20 mouse cellular contexts compared by ENCODE assay signal in genomic region chr9:64798859-64799258, GRCm38 (mm10). TPM values are rescaled to one million over a fixed set of nuclear protein-coding genes. Genes with fewer than 3 reads are reported as not detected.
DNase-seq lines count a peak whose midpoint lies in the region; ATAC-seq lines count a peak whose summit lies in the region.
"Had no signal": no experiment of that assay in that cellular context is flagged by ENCODE, and none has a peak within 500 bp of the region (broad histone marks: within the 10 kb centered on the region; RNA-seq: fewer than 3 reads in every experiment).

No protein-coding gene starts in this region.

- no peaks in the 10 kb centered on the region for H3K36me3 ChIP-seq in liver, embryonic 12.5 days
- no peaks in the 10 kb centered on the region for H3K36me3 ChIP-seq in liver, embryonic 11.5 days (ENCODE audit: control insufficient read depth, insufficient read depth, low read length)
- H3K36me3 ChIP-seq in forebrain, embryonic 16.5 days (ENCODE audit: control insufficient read depth, insufficient read depth), result no peaks in the 10 kb centered on the region
- H3K36me3 ChIP-seq: embryonic facial prominence, embryonic 13.5 days; forebrain, embryonic 12.5 days; heart, embryonic 15.5 days; hindbrain, embryonic 13.5 days had no signal

- H3K9ac ChIP-seq in liver, embryonic 12.5 days, result no peak overlapping the region
- no peak overlapping the region for H3K9ac ChIP-seq in liver, embryonic 11.5 days (ENCODE audit: low read depth, low read length)
- no peak overlapping the region for H3K9ac ChIP-seq in forebrain, embryonic 16.5 days (replicated peaks; ENCODE audit: low read depth, low read length)
- H3K9ac ChIP-seq: embryonic facial prominence, embryonic 13.5 days; forebrain, embryonic 12.5 days; forebrain, postnatal 0 days; heart, embryonic 15.5 days; hindbrain, embryonic 13.5 days had no signal

- WGBS in liver, embryonic 12.5 days (ENCODE audit: insufficient replicate concordance), result 68% methylated on average over 2 of the region's 2 CpGs
- WGBS in liver, embryonic 11.5 days, result 67% methylated on average over 2 of the region's 2 CpGs
- 85% methylated on average over 1 of the region's 2 CpGs for WGBS in forebrain, embryonic 16.5 days

- H3K4me2 ChIP-seq in liver, embryonic 12.5 days, result no peak overlapping the region
- no peak overlapping the region for H3K4me2 ChIP-seq in liver, embryonic 11.5 days
- H3K4me2 ChIP-seq in forebrain, embryonic 16.5 days (ENCODE audit: low read length), result no peak overlapping the region
- H3K4me2 ChIP-seq: embryonic facial prominence, embryonic 13.5 days; forebrain, embryonic 12.5 days; heart, embryonic 11.5 days; heart, embryonic 15.5 days; hindbrain, embryonic 13.5 days had no signal

- H3K9me3 ChIP-seq in liver, embryonic 12.5 days (replicated peaks), result no peaks in the 10 kb centered on the region
- no peaks in the 10 kb centered on the region for H3K9me3 ChIP-seq in liver, embryonic 11.5 days (ENCODE audit: control insufficient read depth, low read length)
- no peaks in the 10 kb centered on the region for H3K9me3 ChIP-seq in forebrain, embryonic 16.5 days (ENCODE audit: control insufficient read depth, low read length)
- H3K9me3 ChIP-seq: forebrain, embryonic 12.5 days; heart, embryonic 15.5 days; hindbrain, embryonic 13.5 days had no signal

- peaks cover 30% of the 10 kb centered on the region for H3K4me1 ChIP-seq in liver, embryonic 12.5 days
- H3K4me1 ChIP-seq in liver, embryonic 11.5 days (replicated peaks; ENCODE audit: control insufficient read depth, insufficient read depth, low read length), result peaks cover 8% of the 10 kb centered on the region
- no peaks in the 10 kb centered on the region for H3K4me1 ChIP-seq in forebrain, embryonic 16.5 days (replicated peaks; ENCODE audit: control insufficient read depth, insufficient read depth, low read length)
- H3K4me1 ChIP-seq: forebrain, embryonic 12.5 days; heart, embryonic 15.5 days; hindbrain, embryonic 13.5 days had no signal

- ATAC-seq in liver, embryonic 12.5 days, result no peak
- ATAC-seq in liver, embryonic 11.5 days (replicated peaks; ENCODE audit: low FRiP score), result no peak
- peak; percentile 62 for ATAC-seq in neutrophil, adult 5-6 weeks (ENCODE audit: extremely low read depth, insufficient number of reproducible peaks, low FRiP score, poor library complexity, severe bottlenecking)
- no peak for ATAC-seq in forebrain, embryonic 16.5 days
- ATAC-seq: forebrain, postnatal 0 days had no signal

- H3K27me3 ChIP-seq in liver, embryonic 12.5 days (replicated peaks), result no peaks in the 10 kb centered on the region
- H3K27me3 ChIP-seq in liver, embryonic 11.5 days (replicated peaks; ENCODE audit: control insufficient read depth, insufficient read depth, low read length), result no peaks in the 10 kb centered on the region
- no peaks in the 10 kb centered on the region for H3K27me3 ChIP-seq in forebrain, embryonic 16.5 days (replicated peaks; ENCODE audit: control insufficient read depth, insufficient read depth, low read length)
- H3K27me3 ChIP-seq: embryonic facial prominence, embryonic 13.5 days; forebrain, embryonic 12.5 days; heart, embryonic 15.5 days; hindbrain, embryonic 13.5 days had no signal

- DNase-seq in liver, embryonic 11.5 days (ENCODE audit: low spot score), result no peak
- peak; percentile 44 to 57 for DNase-seq in spleen, postnatal 36 days (ENCODE audit: low spot score in 2 of 2)
- DNase-seq in spleen, adult 18-20 months, result no peak
- no peak for DNase-seq in urinary bladder, adult 2 months (ENCODE audit: low spot score)
- DNase-seq: adrenal gland, postnatal 10 days; cerebellum, adult 18-20 months; cerebellum, adult 9-11 months; cerebellum, postnatal 36 days; forebrain, postnatal 0 days; gastrocnemius, postnatal 14 days; heart, adult 2 months; heart, postnatal 14 days had no signal

- H3K27ac ChIP-seq in liver, embryonic 12.5 days, result 0 out of 2 replicates have a peak overlapping the region, but pooled peaks have one; percentile 59
- H3K27ac ChIP-seq in liver, embryonic 11.5 days (ENCODE audit: low read depth, low read length), result no peak overlapping the region
- H3K27ac ChIP-seq in forebrain, embryonic 16.5 days (ENCODE audit: low read length), result no peak overlapping the region
- H3K27ac ChIP-seq: embryonic facial prominence, embryonic 13.5 days; forebrain, embryonic 12.5 days; heart, adult 2 months; heart, embryonic 15.5 days; hindbrain, embryonic 13.5 days had no signal

- no peak overlapping the region for H3K4me3 ChIP-seq in liver, embryonic 12.5 days
- no peak overlapping the region for H3K4me3 ChIP-seq in liver, embryonic 11.5 days (ENCODE audit: low read depth, low read length)
- no peak overlapping the region for H3K4me3 ChIP-seq in forebrain, embryonic 16.5 days (replicated peaks; ENCODE audit: low read length)
- H3K4me3 ChIP-seq: embryonic facial prominence, embryonic 13.5 days; forebrain, embryonic 12.5 days; heart, adult 2 months; heart, embryonic 15.5 days; hindbrain, embryonic 13.5 days had no signal

RNA-seq across cellular contexts. Expression of gene Dennd4a, which starts 12.3 kb away (rescaled TPM):
- 32.6 and 32.7 TPM in 2 replicates for polyA plus RNA-seq in liver, embryonic 12.5 days (2016; fragmentation: Nextera tagmentation; extraction: Ambion mirVana)
- polyA plus RNA-seq in liver, embryonic 11.5 days (2014; fragmentation: Nextera tagmentation; extraction: Ambion mirVana), result 19.1 and 22.6 TPM in 2 replicates
- 400 and 432 TPM in 2 replicates for total RNA-seq in neutrophil, adult 5-6 weeks (2017)
- polyA plus RNA-seq in forebrain, embryonic 16.5 days (2015; fragmentation: Nextera tagmentation; extraction: Ambion mirVana), result 9.7 and 11.6 TPM in 2 replicates
- polyA plus RNA-seq in urinary bladder, adult 2 months (2012; rRNA removed), result 10.5 and 10.8 TPM in 2 replicates

Comparison
In these comparisons a context has a peak if more than half of its experiments do, and no peak if none do; other contexts are left out.
1. DNase-seq: peak in spleen, postnatal 36 days (2 of 2); none in liver, embryonic 11.5 days (single experiment), spleen, adult 18-20 months (0 of 2) and urinary bladder, adult 2 months (single experiment).